Mouse (Mus musculus): ENCODE results near the gene Ankle1. TPM values are rescaled to one million over a fixed set of nuclear protein-coding genes. Genes with fewer than 3 reads are reported as not detected.
A peak's percentile ranks its signal among the peaks of the same experiment; 100 is the strongest.
"Not testable (repeated sequence)": the region's sequence is repeated elsewhere in the genome, so short reads cannot be mapped to it uniquely, and the experiment has no call there.

The Ankle1 gene
- total RNA-seq, 2 experiments from 2014 or later, result 6.0 to 7.1 TPM

GRCm38 (mm10) chr8:71406099-71407015 is 547 bp downstream of the Ankle1 start:
- peak in 1 of 2 experiments; percentile 69 for DNase-seq (ENCODE audit: low spot score in 2 of 2)

GRCm38 (mm10) chr8:71407441-71407840 is 1.6 kb downstream of the Ankle1 start:
- DNase-seq (ENCODE audit: low spot score in 2 of 2), result peak in 1 of 2 experiments; percentile 12

- no peak for DNase-seq (ENCODE audit: low spot score in 2 of 2)
These were observed 2.4 kb downstream of the Ankle1 start for GRCm38 (mm10) chr8:71408231-71408630.

- DNase-seq (ENCODE audit: low spot score in 2 of 2), result no peak
These were observed 5.9 kb downstream of the Ankle1 start for GRCm38 (mm10) chr8:71411535-71412273.

- DNase-seq (ENCODE audit: low spot score in 2 of 2), result no peak
These were observed 16.3 kb downstream of the Ankle1 start for GRCm38 (mm10) chr8:71422121-71422520.

- not testable (repeated sequence) for DNase-seq (ENCODE audit: low spot score in 2 of 2)
These were observed 27.1 kb downstream of the Ankle1 start for GRCm38 (mm10) chr8:71432935-71433334.

- DNase-seq (ENCODE audit: low spot score in 2 of 2), result no peak
These were observed 31.2 kb downstream of the Ankle1 start for GRCm38 (mm10) chr8:71437041-71437440.

- DNase-seq (ENCODE audit: low spot score in 2 of 2), result no peak
These were observed 35.6 kb downstream of the Ankle1 start for GRCm38 (mm10) chr8:71441404-71441803.

- DNase-seq (ENCODE audit: low spot score in 2 of 2), result no peak
These were observed 39.3 kb downstream of the Ankle1 start for GRCm38 (mm10) chr8:71445096-71445495.

GRCm38 (mm10) chr8:71451337-71451736 is 45.5 kb downstream of the Ankle1 start:
- no peak for DNase-seq (ENCODE audit: low spot score in 2 of 2)

- DNase-seq (ENCODE audit: low spot score in 2 of 2), result no peak
These were observed 46.0 kb downstream of the Ankle1 start for GRCm38 (mm10) chr8:71451777-71452176.

GRCm38 (mm10) chr8:71452669-71453068 is 46.9 kb downstream of the Ankle1 start:
- peak in 1 of 2 experiments; percentile 14 for DNase-seq (ENCODE audit: low spot score in 2 of 2)

- DNase-seq (ENCODE audit: low spot score in 2 of 2), result peak in 1 of 2 experiments; percentile 6
These were observed 48.9 kb downstream of the Ankle1 start for GRCm38 (mm10) chr8:71454668-71455067.

- DNase-seq (ENCODE audit: low spot score in 2 of 2), result peak in 1 of 2 experiments; percentile 15
These were observed 51.1 kb downstream of the Ankle1 start for GRCm38 (mm10) chr8:71456906-71457305.

- peak in 1 of 2 experiments; percentile 9 for DNase-seq (ENCODE audit: low spot score in 2 of 2)
These were observed 52.0 kb downstream of the Ankle1 start for GRCm38 (mm10) chr8:71457659-71458270.

Other genes starting within 250 kb of the Ankle1 start
- gene Myo9b, start 133.3 kb upstream of the Ankle1 start, total RNA-seq (2021), result 10 to 100 TPM; 35.7 to 45.0 TPM
- 10 to 100 TPM; 12.9 to 15.2 TPM for gene Haus8, start 133.1 kb upstream of the Ankle1 start, total RNA-seq (2021)
- gene Use1, start 39.2 kb upstream of the Ankle1 start, total RNA-seq (2021), result 100 to 1,000 TPM; 139 to 149 TPM
- gene Ocel1, start 34.7 kb upstream of the Ankle1 start, total RNA-seq (2021), result 1 to 10 TPM; 8.1 to 9.2 TPM
- gene Nr2f6, start 24.1 kb upstream of the Ankle1 start, total RNA-seq (2021), result 10 to 100 TPM; 37.0 to 40.4 TPM
- gene Ushbp1, start 10.2 kb upstream of the Ankle1 start, total RNA-seq (2021), result 10 to 100 TPM; 14.7 to 17.4 TPM
- gene Babam1, start 9.1 kb upstream of the Ankle1 start, total RNA-seq (2021), result 10 to 100 TPM; 64.4 to 77.9 TPM
- gene Abhd8, start 57.6 kb downstream of the Ankle1 start, total RNA-seq (2021), result 10 to 100 TPM; 47.1 to 47.3 TPM
- 10 to 100 TPM; 29.0 to 34.4 TPM for gene Mrpl34, start 58.9 kb downstream of the Ankle1 start, total RNA-seq (2021)
- gene Dda1, start 63.2 kb downstream of the Ankle1 start, total RNA-seq (2021), result 10 to 100 TPM; 40.3 to 44.2 TPM
- gene Ano8, start 80.0 kb downstream of the Ankle1 start, total RNA-seq (2021), result 10 to 100 TPM; 20.8 to 25.3 TPM
- gene Gtpbp3, start 82.1 kb downstream of the Ankle1 start, total RNA-seq (2021), result 10 to 100 TPM; 17.8 to 19.1 TPM
- 10 to 100 TPM; 15.9 to 16.6 TPM for gene Plvap, start 105.7 kb downstream of the Ankle1 start, total RNA-seq (2021)
- gene Ccdc194, start 119.7 kb downstream of the Ankle1 start, total RNA-seq (2021), result under 1 TPM; 0.47 to 0.83 TPM
- gene Bst2, start 131.4 kb downstream of the Ankle1 start, total RNA-seq (2021), result 10 to 100 TPM; 18.3 to 20.1 TPM
- 10 to 100 TPM; 30.3 to 33.1 TPM for gene Mvb12a, start 136.9 kb downstream of the Ankle1 start, total RNA-seq (2021)
- under 1 TPM in 1 of 2 experiments, not detected in 1; 0.21 TPM for gene Tmem221, start 152.9 kb downstream of the Ankle1 start, total RNA-seq (2021)
- gene Nxnl1, start 160.6 kb downstream of the Ankle1 start, total RNA-seq (2021), result under 1 TPM; 0.26 to 0.29 TPM
- gene Slc27a1, start 162.9 kb downstream of the Ankle1 start, total RNA-seq (2021), result 10 to 100 TPM; 51.7 to 52.8 TPM
- gene Pgls, start 186.2 kb downstream of the Ankle1 start, total RNA-seq (2021), result 10 to 100 TPM; 71.4 to 72.1 TPM
- 1 to 10 TPM; 1.8 to 2.6 TPM for gene Fam129c, start 191.6 kb downstream of the Ankle1 start, total RNA-seq (2021)
- gene Colgalt1, start 205.0 kb downstream of the Ankle1 start, total RNA-seq (2021), result 10 to 100 TPM; 63.9 to 77.4 TPM